Mouse (Mus musculus): ENCODE measurements around the gene Capn8.

Capn8 gene

GRCm38 (mm10) chr1:182550761-182551160, 14.0 kb upstream of the Capn8 start:
- no peak for DNase-seq (ENCODE audit: extremely low spot score, low read depth, low spot score)

DNA sequence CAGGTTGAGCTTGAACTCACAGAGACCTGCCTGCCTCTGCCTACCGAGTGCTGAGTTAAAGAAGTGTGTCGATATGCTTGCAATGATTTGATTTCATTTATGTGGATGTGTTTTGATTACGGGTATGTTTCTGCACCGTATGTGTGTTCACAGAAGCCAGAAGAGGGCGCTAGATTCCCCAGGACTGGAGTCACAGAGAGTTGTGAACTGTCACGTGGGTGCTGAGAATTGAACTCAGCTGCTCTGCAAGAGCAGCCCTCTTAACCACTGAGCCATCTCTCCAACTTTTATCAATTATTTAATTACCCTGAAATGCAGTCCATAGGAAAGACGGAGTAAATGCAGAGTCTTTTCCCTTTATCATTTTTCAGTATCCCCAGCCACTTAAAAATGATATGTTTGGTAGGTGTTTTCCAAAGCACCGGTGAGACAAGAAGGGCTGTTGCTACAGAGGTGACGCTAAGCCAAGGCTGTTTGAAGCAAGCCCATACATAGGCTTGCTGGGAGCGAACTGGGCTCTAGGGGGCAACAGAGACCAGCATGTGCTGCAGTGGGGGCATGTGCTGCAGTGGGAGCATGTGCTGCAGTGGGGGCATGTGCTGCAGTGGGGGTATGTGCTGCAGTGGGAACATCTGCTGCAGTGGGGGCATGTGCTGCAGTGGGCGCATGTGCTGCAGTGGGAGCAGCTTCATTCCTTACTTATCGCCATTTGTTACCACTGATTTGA, 11.0 kb upstream of the Capn8 start:
- no peak for DNase-seq (ENCODE audit: extremely low spot score, low read depth, low spot score)

- no peak for DNase-seq (ENCODE audit: extremely low spot score, low read depth, low spot score)
Measured at GRCm38 (mm10) chr1:182558271-182558670, 6.5 kb upstream of the Capn8 start.

- no peak for DNase-seq (ENCODE audit: extremely low spot score, low read depth, low spot score)
Measured at GRCm38 (mm10) chr1:182559530-182559929, 5.3 kb upstream of the Capn8 start.

DNA sequence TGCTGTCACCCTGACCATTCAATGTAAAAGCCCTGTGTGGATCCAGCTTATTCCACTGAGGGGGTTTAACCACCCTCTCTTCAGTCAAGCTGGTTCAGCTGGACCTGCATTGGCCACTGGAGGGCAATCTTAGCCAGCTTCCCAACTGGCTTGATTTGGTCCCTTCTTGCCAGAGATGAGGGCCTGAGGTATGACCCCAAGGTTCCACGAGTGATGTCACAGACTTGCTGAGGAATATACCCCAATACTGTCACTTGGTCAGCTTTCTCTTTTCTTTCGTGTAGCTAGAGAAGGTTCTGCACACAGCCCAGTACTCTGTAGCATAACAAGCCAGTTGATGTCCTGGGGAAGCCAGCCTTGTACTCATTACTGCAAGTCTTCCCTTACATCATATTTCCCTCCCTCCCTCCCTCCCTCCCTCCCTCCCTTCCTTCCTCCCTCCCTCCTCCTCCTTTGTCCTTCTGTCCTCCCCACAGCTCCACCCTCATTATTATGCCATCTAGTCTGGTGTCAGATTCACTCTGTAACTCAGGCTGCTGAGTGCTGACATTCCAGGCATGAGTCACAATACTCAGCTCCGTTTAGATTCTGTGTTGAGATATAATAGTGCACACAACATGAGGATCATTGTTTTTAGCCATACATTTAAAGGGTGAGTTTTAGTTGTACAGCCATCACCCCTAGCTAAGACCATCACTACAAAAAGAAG, 4.3 kb upstream of the Capn8 start:
- DNase-seq (ENCODE audit: extremely low spot score, low read depth, low spot score): peak; percentile 35

GRCm38 (mm10) chr1:182561945-182562514, 2.8 kb upstream of the Capn8 start:
- no peak for DNase-seq (ENCODE audit: extremely low spot score, low read depth, low spot score)

GRCm38 (mm10) chr1:182562576-182563370, 2.0 kb upstream of the Capn8 start:
- no peak for DNase-seq (ENCODE audit: extremely low spot score, low read depth, low spot score)

GRCm38 (mm10) chr1:182565351-182565835, 586 bp downstream of the Capn8 start:
- DNase-seq (ENCODE audit: extremely low spot score, low read depth, low spot score): no peak

DNA sequence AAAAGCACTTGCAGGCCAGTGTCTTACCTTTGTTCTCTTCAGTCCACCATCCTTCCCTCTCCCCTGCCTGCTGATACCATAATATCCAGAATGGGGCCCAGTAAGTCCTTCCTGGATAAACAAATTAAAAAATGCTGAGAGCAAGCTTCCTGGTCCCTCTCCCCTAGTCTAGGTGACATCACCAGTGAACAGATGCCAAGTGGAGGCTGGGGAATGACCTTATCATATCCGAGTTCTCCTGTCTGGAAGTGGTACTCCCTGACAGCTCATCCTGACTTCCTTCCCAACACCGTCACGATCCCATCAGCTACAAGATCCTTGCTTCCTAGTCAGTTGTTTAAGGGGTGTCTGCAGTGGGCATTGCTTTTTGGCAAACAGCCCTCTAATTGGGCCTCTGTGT, 6.3 kb downstream of the Capn8 start:
- no peak for DNase-seq (ENCODE audit: extremely low spot score, low read depth, low spot score)

GRCm38 (mm10) chr1:182571973-182572372, 7.2 kb downstream of the Capn8 start:
- no peak for DNase-seq (ENCODE audit: extremely low spot score, low read depth, low spot score)

- DNase-seq (ENCODE audit: extremely low spot score, low read depth, low spot score): peak; percentile 53
Measured at GRCm38 (mm10) chr1:182573856-182574665, 9.3 kb downstream of the Capn8 start.

DNA sequence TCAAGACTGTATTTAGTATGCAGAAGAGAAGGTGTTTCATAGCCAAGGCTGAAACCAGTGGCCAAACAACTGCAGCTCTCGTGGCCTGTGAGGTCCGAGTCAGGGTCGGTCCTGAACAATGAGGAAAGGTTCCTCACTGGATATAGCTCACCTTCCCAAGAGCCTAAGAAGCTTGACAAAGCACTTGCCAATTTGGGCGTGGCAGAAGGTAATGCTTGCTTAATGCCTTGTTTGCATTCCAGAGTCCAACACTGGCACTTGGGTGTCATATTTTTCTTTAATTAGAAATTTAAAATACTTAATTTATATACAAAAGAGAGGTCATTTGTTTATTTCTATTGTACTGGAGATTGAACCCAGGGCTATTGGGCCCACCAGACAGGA, 9.9 kb downstream of the Capn8 start:
- DNase-seq (ENCODE audit: extremely low spot score, low read depth, low spot score): no peak

DNA sequence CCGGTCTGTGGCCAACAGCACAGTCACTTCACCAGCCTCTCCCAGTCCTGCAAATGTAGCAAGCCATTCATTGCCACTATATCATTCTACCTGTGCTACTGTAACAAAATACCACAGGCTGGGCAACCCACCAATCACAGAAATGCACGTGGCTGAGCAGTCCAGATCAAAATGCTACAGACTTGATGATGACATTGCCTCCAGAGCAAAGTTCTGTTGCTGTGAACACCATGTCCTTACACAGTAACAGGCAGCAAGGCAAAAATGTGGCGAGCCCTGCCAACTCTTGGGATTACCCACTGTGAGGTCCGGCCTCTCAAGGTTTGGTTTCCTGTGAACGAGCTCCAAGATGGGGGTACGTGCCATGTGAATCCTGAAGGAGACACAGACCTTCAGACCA, 19.4 kb downstream of the Capn8 start:
- no peak for DNase-seq (ENCODE audit: extremely low spot score, low read depth, low spot score)

GRCm38 (mm10) chr1:182585162-182585840, 20.5 kb downstream of the Capn8 start:
- no peak for DNase-seq (ENCODE audit: extremely low spot score, low read depth, low spot score)

GRCm38 (mm10) chr1:182587706-182588105, 22.9 kb downstream of the Capn8 start:
- DNase-seq (ENCODE audit: extremely low spot score, low read depth, low spot score): no peak

DNA sequence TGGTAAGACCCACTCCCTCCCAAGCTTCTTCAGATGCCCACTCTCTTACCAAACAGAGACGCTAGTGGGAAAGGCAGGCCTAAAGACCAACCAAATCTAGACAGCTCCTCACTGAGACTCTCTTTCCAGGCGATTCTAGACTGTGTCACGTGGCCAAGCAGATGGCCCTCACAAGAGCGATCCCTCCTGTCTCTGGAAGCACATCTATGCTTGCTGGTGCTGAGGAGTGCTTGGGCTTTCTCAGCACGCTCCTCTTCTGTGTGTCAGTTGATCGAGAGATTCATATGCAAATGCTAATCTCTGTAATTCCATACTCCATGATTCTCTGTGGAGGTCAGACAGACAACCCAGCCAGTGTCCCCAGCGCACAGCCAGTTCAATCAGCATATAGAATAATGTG, 26.7 kb downstream of the Capn8 start:
- DNase-seq (ENCODE audit: extremely low spot score, low read depth, low spot score): no peak

- DNase-seq (ENCODE audit: extremely low spot score, low read depth, low spot score): no peak
Measured at GRCm38 (mm10) chr1:182592436-182592835, 27.6 kb downstream of the Capn8 start.

GRCm38 (mm10) chr1:182605330-182606150, 40.7 kb downstream of the Capn8 start:
- no peak for DNase-seq (ENCODE audit: extremely low spot score, low read depth, low spot score)

DNA sequence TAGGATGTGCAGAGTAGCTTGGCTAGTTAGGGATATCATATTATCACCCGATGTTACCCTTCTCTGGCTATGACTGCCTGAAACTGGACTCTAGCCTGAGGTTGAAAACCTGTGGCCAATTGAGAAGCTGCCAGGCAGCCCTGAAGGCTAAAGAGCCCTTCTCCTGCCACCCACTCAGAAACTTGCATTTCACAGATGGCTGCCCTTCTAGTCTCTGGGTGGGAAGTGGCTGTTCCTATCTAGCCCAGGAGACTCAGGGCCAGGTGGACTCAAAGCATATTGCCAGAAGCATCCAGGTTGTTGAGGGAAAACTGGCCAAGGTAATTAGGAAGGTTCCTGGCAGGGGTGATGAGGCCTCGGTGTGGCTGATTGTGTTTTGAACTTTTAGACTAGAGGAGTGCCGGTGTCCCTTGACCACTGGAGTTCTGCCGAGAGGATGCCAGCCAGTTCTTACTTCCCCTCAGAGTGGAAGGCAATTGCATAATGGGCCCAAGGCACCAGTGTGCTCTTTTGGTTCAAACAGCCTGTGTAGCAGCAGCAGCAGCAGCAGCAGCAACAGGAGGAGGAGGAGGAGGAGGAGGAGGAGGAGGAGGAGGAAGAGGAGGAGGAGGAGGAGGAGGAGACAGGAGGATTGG, 45.0 kb downstream of the Capn8 start:
- no peak for DNase-seq (ENCODE audit: extremely low spot score, low read depth, low spot score)

All from hindlimb bud, embryonic 11.5 days (tissue).